Mouse (Mus musculus) lung, adult 2 months (tissue): Measurements from ENCODE around the gene Fcamr.

Source experiments
- CTCF ChIP-seq: fragments of 200-500 bp; IDR thresholded peaks from 2 replicates; pipeline ENCODE4 v1.5.1; 2011; ENCODE audit warnings: mild to moderate bottlenecking, low read length, control low read depth; ENCODE audit not compliant: insufficient read depth
- POLR2A ChIP-seq: fragments of 200-500 bp; IDR thresholded peaks from 2 replicates; pipeline ENCODE4 v1.6.1; 2011; ENCODE audit warnings: low read depth, mild to moderate bottlenecking, control low read depth, low read length, borderline replicate concordance; ENCODE audit errors: extremely low read depth

DNA sequence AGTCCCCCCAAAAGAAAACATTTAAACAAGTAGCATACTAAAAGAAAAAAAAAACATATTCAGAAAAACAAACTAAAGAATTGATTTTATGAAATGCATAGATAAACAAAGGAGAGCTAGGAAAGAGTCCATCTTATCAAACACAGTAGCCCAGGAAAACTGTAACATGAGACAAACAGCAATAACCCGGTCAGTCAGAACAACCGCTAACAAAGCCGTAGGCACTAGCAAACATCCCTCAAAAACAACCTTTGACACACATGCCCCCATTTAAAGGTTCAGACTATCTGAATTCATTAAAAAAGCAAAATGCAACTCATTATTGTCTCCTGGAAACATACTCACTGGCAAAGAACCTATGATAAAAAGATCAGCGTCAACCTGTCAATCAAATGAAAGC is 56.8 kb downstream of the Fcamr start:
- TF ChIP-seq CTCF, result no peak
- no peak for TF ChIP-seq POLR2A
